Mouse (Mus musculus): ENCODE results near the gene Thsd7a.

- TF ChIP-seq HCFC1 (IDR thresholded peaks at IDR 0.05; ENCODE audit: borderline replicate concordance, insufficient read depth, low read length), result no peak
- TF ChIP-seq MAFK (IDR thresholded peaks at IDR 0.05; ENCODE audit: insufficient read depth, low read depth, low read length), result no peak
- no peak for TF ChIP-seq CHD2 (IDR thresholded peaks at IDR 0.05; ENCODE audit: low read depth, low read length)
- no peak for TF ChIP-seq ZC3H11A (IDR thresholded peaks at IDR 0.05; ENCODE audit: borderline replicate concordance, low read depth, low read length)
- TF ChIP-seq ZNF384 (IDR thresholded peaks at IDR 0.05; ENCODE audit: low read depth, low read length), result no peak
Measured at GRCm38 (mm10) chr6:12764606-12765005, 15.4 kb upstream of the Thsd7a start.

Measured in ES-E14 (cell line).